Mouse (Mus musculus): ENCODE data around the gene Zfp119b.
A peak's percentile ranks its signal among the peaks of the same experiment; 100 is the strongest.

- TF ChIP-seq CTCF (IDR thresholded peaks at IDR 0.05; ENCODE audit: extremely low read depth, insufficient read depth, low read length) (no peak), POLR2A (IDR thresholded peaks at IDR 0.05; ENCODE audit: extremely low read depth, insufficient read depth, low read length) (peak; percentile 61; the same call in 1 of the 2 replicates)
These were observed 6.8 kb upstream of the Zfp119b start for GRCm38 (mm10) chr17:55956129-55956528.

Data from cortical plate, adult 2 months (tissue).